Mouse (Mus musculus) cerebellum, adult 8-10 months (tissue): ENCODE data around the gene Nol3.

Source experiments
- DNase-seq: peaks from one replicate; pipeline ENCODE4 v3.0.0; 2022

Nol3 gene

GRCm38 (mm10) chr8:105263244-105263912, 12.6 kb upstream of the Nol3 start:
- no peak for DNase-seq

- peak; percentile 56 for DNase-seq
Observed at GRCm38 (mm10) chr8:105264024-105264982, 11.6 kb upstream of the Nol3 start, which contains the start of the genes Tradd and Fbxl8. TSS of gene Tradd (minus strand) at chr8:105264609. TSS of gene Fbxl8 (plus strand) at chr8:105264648.

DNA sequence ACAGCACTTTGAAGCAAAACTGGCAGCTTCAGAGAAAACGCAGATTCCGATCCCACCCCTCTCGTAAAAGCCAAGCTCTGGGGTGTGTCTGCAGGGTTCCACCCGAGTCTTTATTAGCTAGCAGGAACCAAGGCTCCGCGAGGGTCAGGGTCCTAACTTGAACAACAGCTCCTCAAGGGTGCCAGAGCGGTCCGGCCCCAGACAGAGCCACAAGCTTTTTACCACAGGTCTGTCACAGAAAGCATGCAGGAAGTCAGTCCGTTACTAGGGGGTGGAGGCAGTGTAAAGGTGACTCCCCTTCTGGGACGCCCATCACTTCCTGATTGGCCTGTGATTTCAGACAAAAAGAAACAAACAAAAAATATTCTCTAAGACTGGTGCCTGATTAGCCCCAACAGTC, 10.8 kb upstream of the Nol3 start:
- peak; percentile 13 for DNase-seq

DNA sequence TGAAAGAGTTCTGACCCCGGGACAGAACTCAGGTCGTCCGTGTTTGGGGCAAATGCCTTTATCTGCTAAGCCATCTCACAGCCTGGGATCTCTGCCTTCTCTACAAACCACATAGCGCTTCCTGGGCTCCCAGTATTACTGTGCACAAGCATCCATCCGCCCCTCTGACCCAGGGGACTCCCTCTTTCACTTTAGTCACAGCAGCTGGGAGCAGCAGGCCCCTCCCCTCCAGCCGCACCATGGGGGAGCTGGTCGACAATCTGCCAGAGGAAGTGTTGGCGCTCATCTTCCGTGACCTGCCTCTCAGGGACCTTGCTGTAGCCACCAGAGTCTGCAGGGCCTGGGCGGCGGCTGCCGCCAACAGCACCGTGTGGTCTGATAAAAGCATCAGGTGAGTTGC, 9.2 kb upstream of the Nol3 start:
- DNase-seq: peak; percentile 13

DNA sequence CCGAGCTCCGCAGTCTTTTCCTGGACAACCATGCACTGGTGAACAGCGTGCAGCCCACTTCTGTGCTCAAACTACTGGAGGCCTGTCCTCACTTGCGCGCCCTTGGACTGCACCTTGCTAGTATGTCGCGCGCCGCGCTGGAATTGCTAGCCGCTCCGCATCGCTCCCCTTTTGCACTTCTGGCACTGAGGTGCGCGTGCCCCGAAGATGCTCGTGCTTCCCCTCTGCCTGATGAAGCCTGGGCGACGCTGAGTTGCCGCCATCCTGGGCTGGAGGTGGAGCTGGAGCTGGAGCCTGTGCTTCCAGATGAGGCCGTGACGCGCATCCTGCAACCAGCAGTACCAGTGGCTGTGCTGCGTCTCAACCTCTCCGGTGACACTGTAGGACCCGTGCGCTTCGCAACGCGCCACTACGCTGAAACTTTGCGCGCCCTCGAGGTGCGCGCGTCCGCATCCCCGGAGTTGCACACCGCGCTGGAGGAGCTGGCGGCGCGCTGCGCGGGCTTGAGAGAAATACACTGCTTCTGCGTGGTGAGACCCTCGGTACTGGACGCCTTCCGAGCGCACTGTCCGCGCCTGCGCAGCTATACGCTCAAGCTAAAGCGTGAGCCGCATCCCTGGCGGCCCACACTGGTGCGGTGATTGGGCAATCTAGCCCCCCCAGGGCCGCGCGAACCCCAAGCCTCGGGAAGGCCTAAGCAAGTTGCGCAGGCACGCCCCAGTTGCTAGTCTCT, 7.4 kb upstream of the Nol3 start:
- peak; percentile 61 for DNase-seq

DNA sequence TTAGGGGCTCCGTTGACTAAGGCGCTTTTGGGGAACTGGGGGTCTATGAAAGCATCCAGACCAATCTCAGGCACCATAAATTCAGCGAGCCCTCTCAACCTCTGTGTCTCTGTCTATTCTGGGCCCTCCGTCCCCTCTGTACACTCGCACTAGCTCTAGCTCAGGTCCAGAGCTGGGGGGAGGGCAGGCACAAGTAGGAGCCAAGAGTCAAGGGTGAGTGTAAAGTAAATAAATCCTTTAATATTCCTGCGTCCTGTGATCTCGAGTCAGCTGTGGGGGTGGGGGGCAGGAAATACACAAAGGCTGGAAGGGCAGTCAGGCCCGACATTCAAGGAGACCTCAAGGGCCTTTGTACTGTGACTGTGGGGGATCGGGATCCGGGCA, 6.9 kb upstream of the Nol3 start:
- DNase-seq: no peak

DNA sequence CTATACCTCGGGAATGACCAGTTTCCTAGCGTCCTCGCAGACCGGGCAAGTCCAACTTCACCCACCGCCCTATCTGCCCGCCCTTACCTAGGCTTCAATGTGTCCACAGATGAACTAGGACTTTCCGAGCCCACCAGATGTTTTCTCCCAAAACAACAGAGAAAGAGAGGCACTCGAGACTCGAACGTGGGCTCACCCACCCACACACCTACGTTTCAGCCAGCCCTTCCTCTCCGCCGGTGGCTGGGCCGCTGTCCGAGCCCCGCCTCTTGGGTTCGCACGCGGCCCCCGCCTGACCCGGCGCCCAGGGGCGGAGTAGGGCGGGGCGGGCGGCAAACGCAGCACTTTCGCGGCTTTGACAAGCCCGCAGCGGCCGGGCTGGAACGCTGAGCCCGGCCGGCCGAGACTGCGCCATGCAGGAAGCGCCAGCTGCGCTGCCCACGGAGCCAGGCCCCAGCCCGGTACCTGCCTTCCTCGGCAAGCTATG, 6.4 kb upstream of the Nol3 start, which contains the start of gene Hsf4:
Gene Hsf4 (plus strand): TSS at position 341 of the 487 bp plus-strand sequence.
- peak; percentile 65 for DNase-seq

- DNase-seq: no peak
Observed at GRCm38 (mm10) chr8:105270101-105270915, 5.6 kb upstream of the Nol3 start.

GRCm38 (mm10) chr8:105270916-105271186, 5.1 kb upstream of the Nol3 start:
- peak; percentile 20 for DNase-seq

DNA sequence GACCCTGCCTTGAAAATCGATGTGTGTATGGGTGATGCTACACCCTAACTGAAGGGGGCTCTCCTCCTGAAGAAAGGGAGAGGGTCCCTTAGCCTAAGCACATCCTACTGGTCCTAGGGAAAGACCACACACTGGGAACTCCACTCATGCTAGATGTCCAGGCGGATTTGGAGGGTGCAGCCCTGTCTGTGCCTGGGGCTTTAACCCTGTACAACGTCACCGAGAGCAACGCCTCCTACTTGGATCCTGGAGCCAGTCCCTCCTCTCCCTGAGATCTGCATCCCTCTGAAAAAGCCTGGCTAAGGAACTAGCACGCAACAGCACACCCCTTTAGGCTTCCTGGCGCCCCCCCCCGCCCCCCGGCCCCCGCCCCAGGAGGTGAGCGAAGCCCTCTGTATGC, 553 bp upstream of the Nol3 start:
- DNase-seq: no peak

GRCm38 (mm10) chr8:105276292-105277120, 566 bp downstream of the Nol3 start:
- no peak for DNase-seq

- DNase-seq: peak; percentile 92
Observed at GRCm38 (mm10) chr8:105278911-105279334, 3.0 kb downstream of the Nol3 start.

GRCm38 (mm10) chr8:105280567-105280966, 4.6 kb downstream of the Nol3 start:
- DNase-seq: no peak

DNA sequence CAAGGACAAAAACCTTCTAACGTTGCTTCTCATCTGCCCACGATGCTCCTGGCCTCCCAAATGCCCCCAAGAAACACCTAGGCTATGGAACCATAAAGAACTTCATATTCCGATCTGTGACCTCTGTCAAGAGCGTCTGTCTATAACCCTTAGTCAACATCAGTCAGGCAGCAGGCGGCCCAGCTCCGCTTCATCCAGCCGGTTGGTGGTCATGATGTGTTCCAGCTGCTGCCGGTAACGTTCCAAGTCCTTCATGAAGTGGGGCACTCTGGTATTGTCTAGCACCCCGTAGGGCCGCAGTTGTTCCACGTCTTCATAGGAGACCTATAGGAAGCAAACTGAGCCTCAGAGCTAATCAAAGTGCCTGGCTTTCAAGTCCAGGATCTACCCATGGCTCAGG, 5.9 kb downstream of the Nol3 start:
- DNase-seq: no peak

- DNase-seq: no peak
Observed at GRCm38 (mm10) chr8:105282239-105282638, 6.3 kb downstream of the Nol3 start.

GRCm38 (mm10) chr8:105283074-105283473, 7.1 kb downstream of the Nol3 start:
- peak; percentile 50 for DNase-seq

GRCm38 (mm10) chr8:105285514-105285913, 9.6 kb downstream of the Nol3 start:
- DNase-seq: no peak

DNA sequence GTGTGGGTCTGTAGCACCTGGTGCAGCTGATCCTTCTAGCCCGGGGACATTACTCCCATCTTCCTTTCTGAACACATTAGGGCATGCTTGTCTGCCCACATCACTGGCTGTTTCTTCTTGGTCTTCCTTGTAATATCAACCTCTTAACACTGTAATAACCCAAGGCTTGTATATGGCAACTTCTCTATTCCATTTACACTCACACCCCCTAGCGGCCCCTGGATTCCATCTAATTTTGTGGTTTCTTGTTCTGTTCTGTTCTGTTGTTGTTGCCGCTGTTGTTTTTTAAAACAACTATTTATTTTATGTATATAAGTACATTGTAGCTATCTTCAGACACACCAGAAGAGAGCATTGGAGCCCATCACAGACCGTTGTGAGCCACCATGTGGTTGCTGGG, 11.0 kb downstream of the Nol3 start:
- DNase-seq: no peak

DNA sequence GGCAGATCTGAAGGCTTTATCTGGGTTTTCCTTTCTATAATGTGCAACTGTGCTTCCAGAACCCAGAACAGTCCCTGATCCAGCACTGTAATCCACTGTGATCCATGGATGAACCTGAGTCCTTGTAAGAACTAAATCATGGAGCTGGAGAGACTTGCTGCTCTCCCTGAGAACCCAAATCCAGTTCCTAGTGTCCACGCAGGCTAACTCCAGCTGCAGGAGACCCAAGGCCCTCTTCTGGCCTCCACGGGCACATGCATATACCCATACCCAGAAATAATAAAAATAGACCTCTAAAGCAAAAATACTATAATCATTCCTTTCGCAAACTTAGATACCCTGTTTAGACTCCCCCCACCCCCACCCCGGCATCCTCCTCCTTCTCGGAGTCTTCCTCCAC, 12.3 kb downstream of the Nol3 start:
- no peak for DNase-seq

- DNase-seq: peak; percentile 98
Observed at GRCm38 (mm10) chr8:105288958-105289732, 13.2 kb downstream of the Nol3 start.
